Mouse (Mus musculus): Measurements from ENCODE around the gene Ufm1.

- no peak for TF ChIP-seq CTCF (IDR thresholded peaks at IDR 0.05; ENCODE audit: control insufficient read depth, insufficient read depth, low read length)
- TF ChIP-seq POLR2A (IDR thresholded peaks at IDR 0.05; ENCODE audit: borderline replicate concordance, control insufficient read depth, low read depth, low read length), result no peak
Measured at GRCm38 (mm10) chr3:53847726-53848125, 15.9 kb downstream of the Ufm1 start.

Measured in bone marrow, adult 2 months (tissue).